Mouse (Mus musculus): Measurements from ENCODE around the gene Itga1. TPM values are rescaled to one million over a fixed set of nuclear protein-coding genes. Genes with fewer than 3 reads are reported as not detected.

Itga1 gene
- polyA plus RNA-seq, 1 experiment from 2014 or later, result 32.2 TPM

DNA sequence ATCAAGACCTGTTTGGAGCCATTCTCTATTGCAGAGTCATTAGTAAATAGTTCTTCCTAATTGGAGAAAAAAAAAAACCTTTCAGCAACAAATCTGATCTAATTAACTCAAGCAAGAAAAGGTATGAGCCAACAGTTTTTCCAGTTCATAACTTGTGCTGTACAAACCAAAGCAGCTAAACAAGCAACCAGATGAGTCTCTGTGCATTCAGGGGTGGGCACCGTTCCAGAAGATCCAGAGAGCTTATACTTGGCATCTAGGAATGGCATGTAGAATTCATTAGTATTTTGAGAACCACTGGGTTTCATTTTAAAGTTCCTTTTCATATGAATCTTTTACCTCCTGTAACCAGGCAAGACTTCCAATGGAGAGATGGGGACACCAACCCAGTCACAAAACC is 26.1 kb upstream of the Itga1 start:
- no peak for ATAC-seq (ENCODE audit: low FRiP score, low TSS enrichment)
- Histone ChIP-seq H3K4me3 (ENCODE audit: low read length) (no peak overlapping the region), H3K9ac (replicated peaks; ENCODE audit: low read length) (no peak overlapping the region), H3K27ac (ENCODE audit: low read length) (no peak overlapping the region), H3K36me3 (ENCODE audit: insufficient read depth, low read length) (no peaks in the 10 kb centered on the region), H3K4me1 (ENCODE audit: insufficient read depth, low read length) (no peaks in the 10 kb centered on the region), H3K9me3 (ENCODE audit: low read length) (no peaks in the 10 kb centered on the region), H3K4me2 (replicated peaks; ENCODE audit: low read depth, low read length) (no peak overlapping the region), H3K27me3 (ENCODE audit: insufficient read depth, low read length) (no peaks in the 10 kb centered on the region)
- WGBS, result 69% methylated on average over 1 of the region's 1 CpGs

DNA sequence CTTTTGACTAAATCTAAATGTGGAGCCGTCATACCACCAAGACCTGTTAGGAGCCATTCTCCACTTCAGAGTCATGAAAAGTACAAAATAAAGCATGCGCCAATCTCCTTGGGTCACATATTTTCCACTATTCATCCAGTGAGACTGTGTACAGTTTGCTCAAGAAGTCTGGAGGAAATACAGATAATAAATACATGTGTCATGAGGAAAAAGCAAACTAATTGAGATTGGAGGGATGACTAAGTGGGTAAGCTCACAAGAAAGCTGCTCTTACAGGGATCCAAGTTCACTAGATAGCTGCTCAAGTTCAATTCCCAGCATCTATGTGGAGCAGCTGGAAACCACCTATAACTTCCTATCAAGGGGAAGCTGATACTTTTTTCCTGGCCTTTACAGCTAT is 24.8 kb upstream of the Itga1 start:
- Histone ChIP-seq H3K4me3 (ENCODE audit: low read length) (no peak overlapping the region), H3K27me3 (ENCODE audit: insufficient read depth, low read length) (no peaks in the 10 kb centered on the region), H3K9ac (replicated peaks; ENCODE audit: low read length) (no peak overlapping the region), H3K27ac (ENCODE audit: low read length) (no peak overlapping the region), H3K36me3 (ENCODE audit: insufficient read depth, low read length) (no peaks in the 10 kb centered on the region), H3K4me1 (ENCODE audit: insufficient read depth, low read length) (no peaks in the 10 kb centered on the region), H3K9me3 (ENCODE audit: low read length) (no peaks in the 10 kb centered on the region), H3K4me2 (replicated peaks; ENCODE audit: low read depth, low read length) (no peak overlapping the region)
- no peak for ATAC-seq (ENCODE audit: low FRiP score, low TSS enrichment)
- 92% methylated on average over 2 of the region's 2 CpGs for WGBS

DNA sequence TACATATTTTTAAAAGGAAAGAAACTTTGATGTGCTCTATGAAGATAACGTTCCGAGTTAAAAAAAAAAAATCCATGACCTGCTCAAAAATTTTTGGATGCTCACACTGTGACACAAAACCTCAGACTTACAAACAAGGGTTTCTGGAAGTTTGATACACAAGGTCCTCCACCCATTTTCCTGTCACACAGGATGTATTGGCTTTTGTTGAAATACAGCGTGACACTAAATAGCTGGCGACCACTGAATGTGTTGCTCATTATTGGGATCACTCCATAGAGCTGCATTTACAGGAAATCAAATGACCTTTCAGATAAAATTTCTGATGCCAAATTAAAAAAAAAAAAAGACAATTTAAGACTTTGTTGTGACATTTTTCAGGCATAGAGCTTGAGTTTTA is 23.4 kb upstream of the Itga1 start:
- no peak for ATAC-seq (ENCODE audit: low FRiP score, low TSS enrichment)
- H3K27ac ChIP-seq (ENCODE audit: low read length), result no peak overlapping the region
- no peak overlapping the region for H3K4me3 ChIP-seq (ENCODE audit: low read length)
- no peak overlapping the region for H3K4me2 ChIP-seq (replicated peaks; ENCODE audit: low read depth, low read length)
- H3K9ac ChIP-seq (replicated peaks; ENCODE audit: low read length), result no peak overlapping the region
- H3K9me3 ChIP-seq (ENCODE audit: low read length), result no peaks in the 10 kb centered on the region
- H3K4me1 ChIP-seq (ENCODE audit: insufficient read depth, low read length), result no peaks in the 10 kb centered on the region
- no peaks in the 10 kb centered on the region for H3K36me3 ChIP-seq (ENCODE audit: insufficient read depth, low read length)
- H3K27me3 ChIP-seq (ENCODE audit: insufficient read depth, low read length), result no peaks in the 10 kb centered on the region
- WGBS, result 90% methylated on average over 4 of the region's 4 CpGs

DNA sequence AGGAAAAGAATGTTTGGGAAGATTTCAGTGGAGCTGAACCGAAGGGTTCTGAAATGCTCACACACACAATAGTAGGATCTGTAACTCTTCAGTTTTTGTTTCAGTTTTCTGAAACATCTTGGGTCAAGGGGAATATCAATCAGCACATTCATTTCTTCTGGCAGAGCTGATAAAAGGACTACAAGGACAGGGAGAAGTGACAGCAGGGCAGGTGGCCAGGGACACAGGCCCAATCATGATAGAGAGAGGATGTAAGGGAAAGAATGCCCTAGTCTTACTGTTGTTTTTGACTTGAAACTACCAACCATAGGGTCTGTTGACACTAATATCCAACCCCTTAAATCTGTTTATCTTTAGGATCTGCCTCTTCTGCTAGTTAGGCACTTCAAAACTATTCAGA is 22.8 kb upstream of the Itga1 start:
- H3K27ac ChIP-seq (ENCODE audit: low read length), result no peak overlapping the region
- no peaks in the 10 kb centered on the region for H3K27me3 ChIP-seq (ENCODE audit: insufficient read depth, low read length)
- ATAC-seq (ENCODE audit: low FRiP score, low TSS enrichment), result no peak
- 82% methylated on average over 1 of the region's 1 CpGs for WGBS
- no peaks in the 10 kb centered on the region for H3K4me1 ChIP-seq (ENCODE audit: insufficient read depth, low read length)
- no peaks in the 10 kb centered on the region for H3K36me3 ChIP-seq (ENCODE audit: insufficient read depth, low read length)
- H3K4me2 ChIP-seq (replicated peaks; ENCODE audit: low read depth, low read length), result no peak overlapping the region
- no peak overlapping the region for H3K9ac ChIP-seq (replicated peaks; ENCODE audit: low read length)
- H3K4me3 ChIP-seq (ENCODE audit: low read length), result no peak overlapping the region
- no peaks in the 10 kb centered on the region for H3K9me3 ChIP-seq (ENCODE audit: low read length)

DNA sequence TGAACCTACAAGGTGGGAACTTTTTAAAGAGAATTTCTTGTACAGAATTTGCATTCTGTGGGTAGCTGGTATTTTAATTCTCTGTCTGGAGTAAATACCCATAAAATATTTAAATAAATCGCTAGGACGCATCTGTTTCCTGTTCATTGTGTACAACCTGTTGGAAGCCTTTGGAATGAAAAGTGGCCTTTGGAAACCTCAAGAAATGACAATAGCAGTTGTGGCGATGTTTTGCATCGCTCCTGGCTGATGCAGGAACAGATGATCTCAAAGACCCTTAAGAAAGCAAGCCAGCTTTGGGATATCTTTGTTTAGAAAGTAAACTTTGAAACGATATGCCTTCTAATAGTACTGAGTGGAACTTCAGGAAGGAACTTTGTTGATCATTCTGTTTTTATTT is 17.0 kb upstream of the Itga1 start:
- no peak for ATAC-seq (ENCODE audit: low FRiP score, low TSS enrichment)
- Histone ChIP-seq H3K4me3 (ENCODE audit: low read length) (no peak overlapping the region), H3K9ac (replicated peaks; ENCODE audit: low read length) (no peak overlapping the region), H3K9me3 (ENCODE audit: low read length) (no peaks in the 10 kb centered on the region), H3K4me2 (replicated peaks; ENCODE audit: low read depth, low read length) (no peak overlapping the region), H3K27ac (ENCODE audit: low read length) (no peak overlapping the region), H3K27me3 (ENCODE audit: insufficient read depth, low read length) (no peaks in the 10 kb centered on the region), H3K36me3 (ENCODE audit: insufficient read depth, low read length) (no peaks in the 10 kb centered on the region), H3K4me1 (ENCODE audit: insufficient read depth, low read length) (no peaks in the 10 kb centered on the region)
- WGBS, result 64% methylated on average over 5 of the region's 5 CpGs

DNA sequence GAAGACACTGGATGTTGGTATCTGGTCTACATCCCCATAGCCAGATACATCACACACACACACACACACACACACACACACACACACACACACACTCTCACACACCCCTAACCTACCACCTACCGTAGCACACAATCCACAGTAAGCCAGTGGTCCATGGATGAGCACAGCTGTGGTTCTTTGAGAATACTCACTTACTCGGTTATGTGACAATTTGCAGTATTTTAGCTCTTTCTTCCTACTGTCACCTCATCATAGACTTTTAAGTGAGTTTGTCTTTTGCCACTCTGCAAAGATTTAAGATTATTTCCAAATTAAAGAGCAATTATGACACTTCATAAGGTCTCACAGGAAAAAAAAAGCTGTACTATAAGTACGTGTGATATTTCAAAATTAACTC is 16.4 kb upstream of the Itga1 start:
- Histone ChIP-seq H3K27ac (ENCODE audit: low read length) (no peak overlapping the region), H3K4me1 (ENCODE audit: insufficient read depth, low read length) (no peaks in the 10 kb centered on the region), H3K27me3 (ENCODE audit: insufficient read depth, low read length) (no peaks in the 10 kb centered on the region), H3K36me3 (ENCODE audit: insufficient read depth, low read length) (no peaks in the 10 kb centered on the region), H3K9me3 (ENCODE audit: low read length) (no peaks in the 10 kb centered on the region), H3K9ac (replicated peaks; ENCODE audit: low read length) (no peak overlapping the region), H3K4me3 (ENCODE audit: low read length) (no peak overlapping the region), H3K4me2 (replicated peaks; ENCODE audit: low read depth, low read length) (no peak overlapping the region)
- 86% methylated on average over 3 of the region's 3 CpGs for WGBS
- ATAC-seq (ENCODE audit: low FRiP score, low TSS enrichment), result no peak

DNA sequence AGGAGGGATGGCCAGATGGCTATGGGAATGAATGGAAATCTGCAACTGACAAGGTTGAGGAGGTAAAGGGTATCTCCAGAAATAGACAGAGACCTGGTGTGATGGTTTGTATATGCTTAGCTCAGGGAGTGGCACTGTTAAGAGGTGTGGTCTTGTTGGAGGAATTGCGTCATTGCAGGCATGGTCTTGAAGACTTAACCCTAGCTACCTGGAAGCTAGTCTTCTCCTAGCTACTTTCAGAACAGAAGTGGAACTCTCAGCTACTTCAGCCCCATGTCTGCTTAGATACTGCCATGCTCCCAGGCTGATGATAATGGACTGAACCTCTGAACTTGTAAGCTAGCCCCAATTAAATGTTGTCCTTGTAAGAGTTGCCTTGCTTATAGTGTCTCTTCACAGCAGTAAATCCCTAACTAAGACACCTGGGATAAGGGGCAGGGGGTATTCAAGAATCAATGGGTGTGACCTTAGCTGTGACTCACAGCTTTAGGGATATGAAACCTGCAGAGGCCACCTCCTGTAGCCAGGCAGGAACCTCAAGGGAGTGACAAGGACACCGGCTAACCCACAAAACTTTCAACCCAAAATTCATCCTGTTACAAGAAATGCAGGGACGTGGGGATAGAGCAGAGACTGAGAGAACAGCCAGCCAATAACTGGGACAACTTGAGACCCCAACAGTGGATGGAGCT is 15.3 kb upstream of the Itga1 start:
- H3K4me2 ChIP-seq (replicated peaks; ENCODE audit: low read depth, low read length), result no peak overlapping the region
- no peak for ATAC-seq (ENCODE audit: low FRiP score, low TSS enrichment)
- WGBS, result 86% methylated on average over 3 of the region's 3 CpGs

DNA sequence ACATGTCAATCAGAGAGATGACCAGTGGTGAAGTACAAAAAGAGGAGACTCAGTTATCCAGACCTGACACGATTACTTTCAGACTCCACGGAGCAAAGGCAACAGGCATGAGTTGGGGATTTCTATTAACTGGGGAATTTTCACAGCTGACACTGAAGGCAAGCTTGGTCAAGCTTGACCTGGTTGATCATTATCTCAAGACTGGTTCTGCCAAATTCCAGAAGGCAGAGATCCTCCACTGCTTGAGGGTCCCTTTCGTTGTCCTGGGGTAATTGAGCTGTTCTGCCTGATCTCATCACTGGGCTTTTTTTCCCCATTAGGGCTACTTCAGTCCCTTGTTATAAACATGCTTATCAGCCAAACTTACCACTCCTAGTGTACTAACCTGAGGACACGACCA is 7.9 kb upstream of the Itga1 start:
- Histone ChIP-seq H3K4me2 (replicated peaks; ENCODE audit: low read depth, low read length) (no peak overlapping the region), H3K9ac (replicated peaks; ENCODE audit: low read length) (no peak overlapping the region), H3K4me3 (ENCODE audit: low read length) (no peak overlapping the region), H3K27ac (ENCODE audit: low read length) (peak overlapping the region; percentile 64; the same call in 1 of the 2 replicates), H3K9me3 (ENCODE audit: low read length) (no peaks in the 10 kb centered on the region), H3K4me1 (ENCODE audit: insufficient read depth, low read length) (0 out of 2 replicates have a peak, but pooled peaks cover 3% of the 10 kb centered on the region), H3K36me3 (ENCODE audit: insufficient read depth, low read length) (no peaks in the 10 kb centered on the region), H3K27me3 (ENCODE audit: insufficient read depth, low read length) (no peaks in the 10 kb centered on the region)
- ATAC-seq (ENCODE audit: low FRiP score, low TSS enrichment), result peak; percentile 92; the same call in 1 of the 2 replicates
- 56% methylated on average over 4 of the region's 4 CpGs for WGBS

More for the DNA sequence above, 15.3 kb upstream of the Itga1 start:
- no peaks in the 10 kb centered on the region for H3K27me3 ChIP-seq (ENCODE audit: insufficient read depth, low read length)
- no peaks in the 10 kb centered on the region for H3K9me3 ChIP-seq (ENCODE audit: low read length)
- no peak overlapping the region for H3K27ac ChIP-seq (ENCODE audit: low read length)
- no peaks in the 10 kb centered on the region for H3K4me1 ChIP-seq (ENCODE audit: insufficient read depth, low read length)
- no peaks in the 10 kb centered on the region for H3K36me3 ChIP-seq (ENCODE audit: insufficient read depth, low read length)
- no peak overlapping the region for H3K4me3 ChIP-seq (ENCODE audit: low read length)
- no peak overlapping the region for H3K9ac ChIP-seq (replicated peaks; ENCODE audit: low read length)

DNA sequence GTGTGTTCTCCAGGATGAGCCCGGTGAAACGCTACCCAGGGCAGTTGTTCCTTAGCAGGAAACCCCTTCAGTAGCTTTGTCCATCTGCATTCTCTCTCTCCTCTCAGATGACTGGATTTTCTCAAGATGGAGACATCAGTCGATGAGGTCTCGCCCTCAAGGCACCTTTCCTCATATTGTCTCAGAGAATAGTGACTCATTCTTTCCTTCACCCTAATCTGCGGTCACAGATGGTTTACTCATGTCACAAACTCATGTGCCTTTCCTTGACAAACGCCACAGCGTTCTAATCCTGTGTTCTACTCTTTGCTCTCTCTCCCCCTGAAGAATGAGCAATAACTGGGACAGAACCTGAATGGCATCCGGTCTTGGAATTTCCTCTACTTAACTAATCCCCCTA is 5.7 kb upstream of the Itga1 start:
- 90% methylated on average over 8 of the region's 8 CpGs for WGBS

DNA sequence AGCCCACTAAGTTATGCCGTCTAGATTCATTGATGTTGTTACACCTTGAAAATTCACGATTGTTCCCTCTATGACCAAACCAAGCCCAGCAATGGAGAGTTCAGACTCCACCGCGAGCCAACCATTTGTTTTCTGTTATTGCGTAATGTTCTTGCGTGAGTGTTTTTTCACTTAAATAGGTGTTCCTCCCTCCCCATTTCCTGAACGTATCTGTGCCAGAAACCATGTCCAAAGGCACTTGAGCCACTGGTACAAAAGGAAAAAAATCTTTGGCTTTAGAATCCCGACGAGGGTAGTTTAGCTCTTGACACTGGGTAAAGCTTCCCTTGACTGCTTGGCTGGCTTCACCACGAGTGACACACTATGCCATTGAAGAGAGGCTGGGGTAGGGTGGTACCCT is 4.4 kb upstream of the Itga1 start:
- no peak overlapping the region for H3K27ac ChIP-seq (ENCODE audit: low read length)
- H3K9me3 ChIP-seq (ENCODE audit: low read length), result no peaks in the 10 kb centered on the region
- no peak overlapping the region for H3K4me2 ChIP-seq (replicated peaks; ENCODE audit: low read depth, low read length)
- H3K9ac ChIP-seq (replicated peaks; ENCODE audit: low read length), result no peak overlapping the region
- H3K4me3 ChIP-seq (ENCODE audit: low read length), result no peak overlapping the region
- H3K36me3 ChIP-seq (ENCODE audit: insufficient read depth, low read length), result no peaks in the 10 kb centered on the region
- 85% methylated on average over 10 of the region's 10 CpGs for WGBS
- peaks cover 7% of the 10 kb centered on the region; the same call in 1 of the 2 replicates for H3K4me1 ChIP-seq (ENCODE audit: insufficient read depth, low read length)
- ATAC-seq (ENCODE audit: low FRiP score, low TSS enrichment), result no peak
- H3K27me3 ChIP-seq (ENCODE audit: insufficient read depth, low read length), result no peaks in the 10 kb centered on the region

More for the DNA sequence above, 5.7 kb upstream of the Itga1 start:
- Histone ChIP-seq H3K27me3 (ENCODE audit: insufficient read depth, low read length) (no peaks in the 10 kb centered on the region), H3K9ac (replicated peaks; ENCODE audit: low read length) (no peak overlapping the region), H3K9me3 (ENCODE audit: low read length) (no peaks in the 10 kb centered on the region), H3K4me1 (ENCODE audit: insufficient read depth, low read length) (peaks cover 7% of the 10 kb centered on the region; the same call in 1 of the 2 replicates), H3K4me3 (ENCODE audit: low read length) (no peak overlapping the region), H3K36me3 (ENCODE audit: insufficient read depth, low read length) (no peaks in the 10 kb centered on the region), H3K4me2 (replicated peaks; ENCODE audit: low read depth, low read length) (no peak overlapping the region), H3K27ac (ENCODE audit: low read length) (no peak overlapping the region)
- ATAC-seq (ENCODE audit: low FRiP score, low TSS enrichment), result no peak
